Mouse (Mus musculus) lung, adult 2 months (tissue): ENCODE measurements around the gene Tm6sf1.

Experiments
- CTCF ChIP-seq: fragments of 200-500 bp; IDR thresholded peaks from 2 replicates; pipeline ENCODE4 v1.5.1; 2011; ENCODE audit warnings: mild to moderate bottlenecking, low read length, control low read depth; ENCODE audit not compliant: insufficient read depth
- POLR2A ChIP-seq: fragments of 200-500 bp; IDR thresholded peaks from 2 replicates; pipeline ENCODE4 v1.6.1; 2011; ENCODE audit warnings: low read depth, mild to moderate bottlenecking, control low read depth, low read length, borderline replicate concordance; ENCODE audit errors: extremely low read depth

- TF ChIP-seq CTCF (no peak), POLR2A (no peak)
Measured at GRCm38 (mm10) chr7:81932521-81933045, 73.8 kb downstream of the Tm6sf1 start.
